Mouse (Mus musculus) hindbrain, embryonic 11.5 days (tissue): ENCODE data around the gene Cx3cr1. TPM values are rescaled to one million over a fixed set of nuclear protein-coding genes. Genes with fewer than 3 reads are reported as not detected.

Experiments
- ATAC-seq: fragments of 200-750 bp; cut with Nextera tagmentation; 2 replicates; pipeline ENCODE4 v1.8.0; 2017; ENCODE audit warnings: mild to moderate bottlenecking, moderate TSS enrichment, moderate library complexity; ENCODE audit not compliant: low FRiP score
- DNase-seq: peaks from one replicate; pipeline ENCODE4 v3.0.0-alpha.2; 2015; ENCODE audit warnings: low spot score
- H3K27ac ChIP-seq: fragments of 300-500 bp; sonication (generic); 2 replicates; pipeline ENCODE4 v1.5.1; 2014; ENCODE audit warnings: mild to moderate bottlenecking, low read depth, low read length
- H3K27me3 ChIP-seq: fragments of 300-500 bp; sonication (generic); 2 replicates; pipeline ENCODE4 v1.6.1; 2014; ENCODE audit warnings: mild to moderate bottlenecking, low read length, moderate library complexity, mixed read lengths; ENCODE audit not compliant: control insufficient read depth, insufficient read depth
- H3K36me3 ChIP-seq: fragments of 300-500 bp; sonication (generic); 2 replicates; pipeline ENCODE4 v1.6.1; 2014; ENCODE audit warnings: mild to moderate bottlenecking, low read length, moderate library complexity, mixed read lengths; ENCODE audit not compliant: control insufficient read depth, insufficient read depth
- H3K4me1 ChIP-seq: fragments of 300-500 bp; sonication (generic); replicated peaks from 2 replicates; pipeline ENCODE4 v1.6.1; 2014; ENCODE audit warnings: low read length, mixed read lengths; ENCODE audit not compliant: control insufficient read depth, insufficient read depth
- H3K4me2 ChIP-seq: fragments of 300-500 bp; sonication (generic); replicated peaks from 2 replicates; pipeline ENCODE4 v1.6.1; 2014; ENCODE audit warnings: mild to moderate bottlenecking, low read depth, low read length
- H3K4me3 ChIP-seq: fragments of 300-500 bp; sonication (generic); 2 replicates; pipeline ENCODE4 v1.5.1; 2014; ENCODE audit warnings: low read depth, low read length
- H3K9ac ChIP-seq: fragments of 300-500 bp; sonication (generic); 2 replicates; pipeline ENCODE4 v1.6.1; 2014; ENCODE audit warnings: low read depth, low read length
- H3K9me3 ChIP-seq: fragments of 300-500 bp; sonication (generic); 2 replicates; pipeline ENCODE4 v1.6.1; 2016; ENCODE audit warnings: low read length; ENCODE audit not compliant: control insufficient read depth
- WGBS: fragments of 180-500 bp; shearing (Covaris S2); extraction: QIAGEN DNeasy Blood & Tissue Kit; methylation state at CpG from one replicate; pipeline ENCODE4 v1.1.7; 2014; 5-methylcytosine and 5-hydroxymethylcytosine counted together
- polyA plus RNA-seq: library from polyadenylated mRNA; unstranded; fragments of >200 nt; fragmentation: Nextera tagmentation; extraction: Ambion mirVana; gene quantifications from 2 replicates; pipeline ENCODE4 v1.2.1, GENCODE M21; 2014

The Cx3cr1 gene
- polyA plus RNA-seq, 1 experiment from 2014 or later = 7.2 TPM

GRCm38 (mm10) chr9:119969811-119970210, 99.9 kb downstream of the Cx3cr1 start:
- Histone ChIP-seq H3K27ac (no peak overlapping the region), H3K4me3 (no peak overlapping the region), H3K9me3 (no peaks in the 10 kb centered on the region), H3K27me3 (no peaks in the 10 kb centered on the region), H3K4me2 (no peak overlapping the region), H3K4me1 (no peaks in the 10 kb centered on the region; the same call in 1 of the 2 replicates), H3K9ac (no peak overlapping the region), H3K36me3 (no peaks in the 10 kb centered on the region)
- DNase-seq = no peak
- ATAC-seq = no peak
- WGBS = 81% methylated on average over 7 of the region's 7 CpGs

- ATAC-seq (no peak), DNase-seq (no peak)
- H3K27ac ChIP-seq = no peak overlapping the region
- no peaks in the 10 kb centered on the region for H3K27me3 ChIP-seq
- H3K4me3 ChIP-seq = no peak overlapping the region
- no peak overlapping the region for H3K9ac ChIP-seq
- H3K9me3 ChIP-seq = no peaks in the 10 kb centered on the region
- H3K4me2 ChIP-seq = no peak overlapping the region
- H3K36me3 ChIP-seq = no peaks in the 10 kb centered on the region
- 91% methylated on average over 26 of the region's 26 CpGs for WGBS
- peaks cover 3% of the 10 kb centered on the region; the same call in 1 of the 2 replicates for H3K4me1 ChIP-seq
Observed at GRCm38 (mm10) chr9:119966221-119966910, 103.3 kb downstream of the Cx3cr1 start.

- no peak for DNase-seq
- 83% methylated on average over 3 of the region's 3 CpGs for WGBS
- Histone ChIP-seq H3K9me3 (no peaks in the 10 kb centered on the region), H3K27me3 (no peaks in the 10 kb centered on the region), H3K9ac (no peak overlapping the region), H3K27ac (no peak overlapping the region), H3K4me1 (0 out of 2 replicates have a peak, but pooled peaks cover 3% of the 10 kb centered on the region), H3K36me3 (no peaks in the 10 kb centered on the region), H3K4me3 (no peak overlapping the region), H3K4me2 (no peak overlapping the region)
- no peak for ATAC-seq
Observed at GRCm38 (mm10) chr9:119965186-119965585, 104.5 kb downstream of the Cx3cr1 start.

DNA sequence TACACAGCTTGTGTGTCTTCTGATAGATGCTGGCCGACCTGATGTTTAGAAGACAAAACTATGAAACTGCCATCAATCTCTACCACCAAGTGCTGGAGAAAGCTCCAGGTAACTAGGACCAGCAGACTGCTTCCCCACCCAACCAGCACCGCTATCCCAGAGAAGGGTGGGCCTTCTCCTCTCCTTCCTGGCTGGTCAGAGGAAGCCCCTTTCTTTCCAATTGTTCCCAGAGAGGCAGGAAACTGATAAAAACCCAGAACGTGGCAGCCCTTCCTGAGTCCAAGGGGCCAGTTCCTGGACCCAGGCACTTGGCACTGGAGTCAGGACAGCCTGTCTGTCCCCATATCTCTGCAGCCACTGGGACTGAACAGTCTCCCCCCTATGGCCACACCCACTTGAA, 105.5 kb downstream of the Cx3cr1 start:
- Histone ChIP-seq H3K27ac (no peak overlapping the region), H3K4me3 (no peak overlapping the region), H3K4me2 (no peak overlapping the region), H3K36me3 (no peaks in the 10 kb centered on the region), H3K9ac (no peak overlapping the region), H3K9me3 (no peaks in the 10 kb centered on the region), H3K27me3 (no peaks in the 10 kb centered on the region), H3K4me1 (0 out of 2 replicates have a peak, but pooled peaks cover 3% of the 10 kb centered on the region)
- 84% methylated on average over 3 of the region's 3 CpGs for WGBS
- ATAC-seq (no peak), DNase-seq (no peak)

- H3K4me1 ChIP-seq = 0 out of 2 replicates have a peak, but pooled peaks cover 3% of the 10 kb centered on the region
- WGBS = 10% methylated on average over 21 of the region's 21 CpGs
- no peaks in the 10 kb centered on the region for H3K9me3 ChIP-seq
- peak; percentile 66 for ATAC-seq
- no peak overlapping the region for H3K9ac ChIP-seq
- no peak overlapping the region for H3K4me3 ChIP-seq
- DNase-seq = peak; percentile 78
- H3K36me3 ChIP-seq = no peaks in the 10 kb centered on the region
- H3K27me3 ChIP-seq = no peaks in the 10 kb centered on the region
- no peak overlapping the region for H3K4me2 ChIP-seq
- no peak overlapping the region for H3K27ac ChIP-seq
Observed at GRCm38 (mm10) chr9:119962987-119963667, 106.6 kb downstream of the Cx3cr1 start.

DNA sequence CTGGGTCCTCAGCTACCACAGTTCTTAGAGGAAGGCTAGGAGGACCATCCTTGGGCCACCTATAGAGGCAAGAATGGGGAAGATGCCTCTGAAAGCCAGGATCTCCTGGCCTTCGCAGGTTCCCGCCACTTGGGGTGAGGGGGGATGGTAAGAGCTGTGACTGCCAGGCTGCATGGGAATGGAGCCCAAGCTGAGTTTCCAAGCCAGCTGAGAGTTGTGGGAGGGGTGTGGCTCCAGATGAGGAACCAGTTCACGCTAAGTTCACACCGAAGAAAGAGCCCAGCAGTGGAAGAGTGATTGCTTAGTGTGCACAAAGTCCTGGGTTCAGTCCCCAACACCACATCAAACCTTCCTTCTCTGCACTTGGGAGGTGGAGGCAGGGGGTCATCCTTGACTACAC, 107.5 kb downstream of the Cx3cr1 start:
- no peaks in the 10 kb centered on the region for H3K36me3 ChIP-seq
- no peaks in the 10 kb centered on the region for H3K9me3 ChIP-seq
- no peak overlapping the region for H3K4me3 ChIP-seq
- H3K4me1 ChIP-seq = 0 out of 2 replicates have a peak, but pooled peaks cover 3% of the 10 kb centered on the region
- DNase-seq (no peak), ATAC-seq (no peak)
- WGBS = 84% methylated on average over 4 of the region's 4 CpGs
- no peaks in the 10 kb centered on the region for H3K27me3 ChIP-seq
- no peak overlapping the region for H3K4me2 ChIP-seq
- no peak overlapping the region for H3K9ac ChIP-seq
- no peak overlapping the region for H3K27ac ChIP-seq

DNA sequence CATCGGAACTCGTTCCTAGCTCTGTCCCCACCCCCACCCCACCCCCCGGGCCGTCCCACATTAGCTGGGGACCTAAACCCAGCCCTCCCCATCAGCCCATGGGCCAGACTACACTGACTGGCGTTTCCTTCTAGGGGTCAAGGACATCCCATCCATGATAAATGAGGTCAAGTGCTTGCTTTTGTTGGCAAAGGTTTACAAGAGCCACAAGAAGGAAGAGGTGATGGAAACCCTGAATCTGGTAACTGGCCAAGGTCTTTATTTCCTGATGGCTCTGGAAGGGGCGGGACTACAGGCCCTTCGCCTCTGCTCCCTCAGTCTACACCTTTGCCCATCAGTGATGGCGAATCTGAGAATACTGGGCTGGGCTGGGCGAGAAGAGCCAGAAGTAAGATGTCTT, 110.8 kb downstream of the Cx3cr1 start:
- DNase-seq (no peak), ATAC-seq (no peak)
- Histone ChIP-seq H3K4me2 (no peak overlapping the region), H3K27ac (no peak overlapping the region), H3K4me1 (0 out of 2 replicates have a peak, but pooled peaks cover 3% of the 10 kb centered on the region), H3K9me3 (no peaks in the 10 kb centered on the region), H3K9ac (no peak overlapping the region), H3K36me3 (no peaks in the 10 kb centered on the region), H3K27me3 (no peaks in the 10 kb centered on the region), H3K4me3 (no peak overlapping the region)
- 79% methylated on average over 9 of the region's 9 CpGs for WGBS

- Histone ChIP-seq H3K4me1 (no peaks in the 10 kb centered on the region), H3K4me3 (no peak overlapping the region), H3K9ac (no peak overlapping the region), H3K4me2 (no peak overlapping the region), H3K27me3 (no peaks in the 10 kb centered on the region), H3K9me3 (no peaks in the 10 kb centered on the region), H3K27ac (no peak overlapping the region), H3K36me3 (no peaks in the 10 kb centered on the region)
- WGBS = 86% methylated on average over 9 of the region's 9 CpGs
- no peak for DNase-seq
- no peak for ATAC-seq
Observed at GRCm38 (mm10) chr9:119951388-119951787, 118.3 kb downstream of the Cx3cr1 start.

DNA sequence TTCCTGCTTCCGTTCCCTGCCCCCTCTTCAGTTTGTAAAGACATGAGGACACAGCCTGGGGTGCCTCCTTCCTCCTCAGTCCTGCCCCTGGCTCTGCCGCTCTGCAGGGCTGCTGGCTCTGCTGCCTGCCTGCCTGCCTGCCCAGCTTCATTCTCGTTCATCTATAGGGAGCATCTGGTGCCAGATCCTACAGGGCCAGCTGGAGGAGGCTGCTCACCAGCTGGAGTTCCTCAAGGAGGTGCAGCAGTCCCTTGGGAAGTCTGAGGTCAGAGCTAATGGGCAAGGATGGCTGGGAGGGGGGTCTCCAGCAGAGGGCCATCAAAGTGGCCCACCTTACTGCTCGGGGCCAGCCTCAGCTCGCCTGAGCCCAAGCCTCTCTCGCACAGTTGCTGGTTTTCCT, 119.2 kb downstream of the Cx3cr1 start:
- no peak overlapping the region for H3K4me2 ChIP-seq
- no peaks in the 10 kb centered on the region for H3K9me3 ChIP-seq
- no peak for ATAC-seq
- 59% methylated on average over 6 of the region's 6 CpGs for WGBS
- H3K4me1 ChIP-seq = no peaks in the 10 kb centered on the region
- no peak overlapping the region for H3K27ac ChIP-seq
- H3K27me3 ChIP-seq = no peaks in the 10 kb centered on the region
- H3K9ac ChIP-seq = no peak overlapping the region
- no peak for DNase-seq
- no peaks in the 10 kb centered on the region for H3K36me3 ChIP-seq
- H3K4me3 ChIP-seq = no peak overlapping the region
